Mouse (Mus musculus): ENCODE results near the gene Cyp2d10.
A peak's percentile ranks its signal among the peaks of the same experiment; 100 is the strongest.

Gene Cyp2d10

GRCm38 (mm10) chr15:82354126-82354945 lies 52.7 kb downstream of the Cyp2d10 start, which contains the start of gene Ndufa6:
Gene Ndufa6 (minus strand): TSS chr15:82354322.
- DNase-seq = peak; percentile 99 to 100

GRCm38 (mm10) chr15:82353745-82354113 lies 53.3 kb downstream of the Cyp2d10 start:
- DNase-seq = no peak

GRCm38 (mm10) chr15:82353078-82353744 lies 53.8 kb downstream of the Cyp2d10 start:
- DNase-seq = no peak
